Mouse (Mus musculus) testis, adult 2 months (tissue): ENCODE data around the gene Olfr1426. TPM values are rescaled to one million over a fixed set of nuclear protein-coding genes. Genes with fewer than 3 reads are reported as not detected.
"Not testable (repeated sequence)": the region's sequence is repeated elsewhere in the genome, so short reads cannot be mapped to it uniquely, and the experiment has no call there.

Experiments
- H3K27ac ChIP-seq: fragments of 200-500 bp; 2 replicates; pipeline ENCODE4 v1.5.1; 2012; ENCODE audit warnings: low read depth, low read length; ENCODE audit not compliant: control insufficient read depth, insufficient read depth
- H3K27me3 ChIP-seq: fragments of 200-500 bp; 2 replicates; pipeline ENCODE4 v1.6.1; 2012; ENCODE audit warnings: mild to moderate bottlenecking, low read length, moderate library complexity; ENCODE audit not compliant: control insufficient read depth, insufficient read depth
- H3K36me3 ChIP-seq: fragments of 200-500 bp; 2 replicates; pipeline ENCODE4 v1.6.1; 2012; ENCODE audit warnings: mild to moderate bottlenecking, low read length; ENCODE audit not compliant: control insufficient read depth, insufficient read depth
- H3K4me1 ChIP-seq: fragments of 200-500 bp; 2 replicates; pipeline ENCODE4 v1.6.1; 2012; ENCODE audit warnings: low read length; ENCODE audit not compliant: control insufficient read depth, insufficient read depth
- H3K4me3 ChIP-seq: fragments of 200-500 bp; 2 replicates; pipeline ENCODE4 v1.5.1; 2012; ENCODE audit warnings: low read depth, mild to moderate bottlenecking, low read length, moderate library complexity, mixed read lengths; ENCODE audit not compliant: control insufficient read depth
- CTCF ChIP-seq: fragments of 200-500 bp; IDR thresholded peaks from 2 replicates; pipeline ENCODE4 v1.5.1; 2012; ENCODE audit warnings: low read depth, mild to moderate bottlenecking, inconsistent platforms, low read length, moderate library complexity; ENCODE audit not compliant: control insufficient read depth, insufficient read depth, insufficient replicate concordance
- POLR2A ChIP-seq: fragments of 200-500 bp; IDR thresholded peaks from 2 replicates; pipeline ENCODE4 v1.6.1; 2012; ENCODE audit warnings: low read depth, mild to moderate bottlenecking, inconsistent platforms, low read length, moderate library complexity; ENCODE audit not compliant: control insufficient read depth
- polyA plus RNA-seq: library from polyadenylated mRNA; depleted of rRNA; stranded (reverse); fragments of >200 nt; gene quantifications from 2 replicates; pipeline ENCODE4 v1.2.3, GENCODE M21; 2012; rRNA removed

Olfr1426 gene
- polyA plus RNA-seq, 1 experiment = not detected

GRCm38 (mm10) chr19:12062582-12062981 lies 29.2 kb downstream of the Olfr1426 start, which contains the start of gene Olfr1424:
Olfr1424 (minus strand) TSS chr19:12062682.
- not testable (repeated sequence) for H3K27ac ChIP-seq, H3K4me1 ChIP-seq, H3K36me3 ChIP-seq, H3K27me3 ChIP-seq, H3K4me3 ChIP-seq

GRCm38 (mm10) chr19:12043163-12043562 lies 48.6 kb downstream of the Olfr1426 start:
- no peak overlapping the region for H3K27ac ChIP-seq
- no peak for TF ChIP-seq POLR2A
- no peak for TF ChIP-seq CTCF

GRCm38 (mm10) chr19:12041217-12041616 lies 50.6 kb downstream of the Olfr1426 start, which contains the start of gene Olfr1423:
Olfr1423 (minus strand) TSS chr19:12041317.
- no peak within 1 kb of the TSS for H3K27ac ChIP-seq
- no peak within 1 kb of the TSS for H3K4me3 ChIP-seq
- no peaks in the 10 kb centered on the region for H3K36me3 ChIP-seq
- TF ChIP-seq POLR2A (no peak), CTCF (no peak)
- H3K27me3 ChIP-seq = no peaks in the 10 kb centered on the region
- H3K4me1 ChIP-seq = no peaks in the 10 kb centered on the region

More at GRCm38 (mm10) chr19:12043163-12043562, 48.6 kb downstream of the Olfr1426 start:
- no peak overlapping the region for H3K4me3 ChIP-seq
- no peaks in the 10 kb centered on the region for H3K36me3 ChIP-seq
- H3K27me3 ChIP-seq = no peaks in the 10 kb centered on the region
- no peaks in the 10 kb centered on the region for H3K4me1 ChIP-seq

- TF ChIP-seq CTCF = no peak
- TF ChIP-seq POLR2A = no peak
- no peak overlapping the region for H3K27ac ChIP-seq
- H3K4me3 ChIP-seq = no peak overlapping the region
- H3K27me3 ChIP-seq = no peaks in the 10 kb centered on the region
- no peaks in the 10 kb centered on the region for H3K4me1 ChIP-seq
- H3K36me3 ChIP-seq = no peaks in the 10 kb centered on the region
Measured at GRCm38 (mm10) chr19:12037727-12038126, 54.1 kb downstream of the Olfr1426 start.

Other genes with a start within 250 kb of the Olfr1426 start
- not detected in 2 replicates for gene Olfr1418, start 230.9 kb downstream of the Olfr1426 start, polyA plus RNA-seq
- 0.05 and 0.06 TPM in 2 replicates for gene Olfr1419, start 216.9 kb downstream of the Olfr1426 start, polyA plus RNA-seq
- not detected in 2 replicates for gene Olfr1420, start 205.4 kb downstream of the Olfr1426 start, polyA plus RNA-seq
- gene Patl1, start 179.6 kb downstream of the Olfr1426 start, polyA plus RNA-seq = 6.6 and 8.2 TPM in 2 replicates
- 23.0 and 24.4 TPM in 2 replicates for gene Osbp, start 126.1 kb downstream of the Olfr1426 start, polyA plus RNA-seq
- gene Olfr1423, start 50.7 kb downstream of the Olfr1426 start, polyA plus RNA-seq = not detected in 2 replicates
- 0.12 TPM in 1 of 2 replicates, not detected in the other for gene Olfr1424, start 29.3 kb downstream of the Olfr1426 start, polyA plus RNA-seq
- gene Olfr1425, start 14.3 kb downstream of the Olfr1426 start, polyA plus RNA-seq = not detected in 2 replicates
- gene Olfr1427, start 11.3 kb upstream of the Olfr1426 start, polyA plus RNA-seq = not detected in 2 replicates
- gene Olfr1428, start 23.9 kb upstream of the Olfr1426 start, polyA plus RNA-seq = 0.09 TPM in 1 of 2 replicates, not detected in the other
- 0.10 and 0.16 TPM in 2 replicates for gene Olfr76, start 31.2 kb upstream of the Olfr1426 start, polyA plus RNA-seq
- not detected in 2 replicates for gene Olfr1555-ps1, start 78.1 kb upstream of the Olfr1426 start, polyA plus RNA-seq
- gene Olfr1431, start 108.6 kb upstream of the Olfr1426 start, polyA plus RNA-seq = not detected in 2 replicates
- 0.09 and 0.12 TPM in 2 replicates for gene Olfr1432, start 140.6 kb upstream of the Olfr1426 start, polyA plus RNA-seq
- gene Olfr262, start 149.6 kb upstream of the Olfr1426 start, polyA plus RNA-seq = 0.26 and 0.52 TPM in 2 replicates
- gene Olfr235, start 169.0 kb upstream of the Olfr1426 start, polyA plus RNA-seq = 0.10 TPM in 1 of 2 replicates, not detected in the other
- not detected in 2 replicates for gene Olfr1434, start 187.8 kb upstream of the Olfr1426 start, polyA plus RNA-seq
- gene Olfr1436, start 207.1 kb upstream of the Olfr1426 start, polyA plus RNA-seq = not detected in 2 replicates
- not detected in 2 replicates for gene Olfr1437, start 233.1 kb upstream of the Olfr1426 start, polyA plus RNA-seq
- gene Olfr1438-ps1, start 243.9 kb upstream of the Olfr1426 start, polyA plus RNA-seq = not detected in 2 replicates